Mouse (Mus musculus): Measurements from ENCODE around the gene Ccl8. TPM values are rescaled to one million over a fixed set of nuclear protein-coding genes. Genes with fewer than 3 reads are reported as not detected.

The Ccl8 gene
- polyA plus RNA-seq, 2 experiments, result not detected

DNA sequence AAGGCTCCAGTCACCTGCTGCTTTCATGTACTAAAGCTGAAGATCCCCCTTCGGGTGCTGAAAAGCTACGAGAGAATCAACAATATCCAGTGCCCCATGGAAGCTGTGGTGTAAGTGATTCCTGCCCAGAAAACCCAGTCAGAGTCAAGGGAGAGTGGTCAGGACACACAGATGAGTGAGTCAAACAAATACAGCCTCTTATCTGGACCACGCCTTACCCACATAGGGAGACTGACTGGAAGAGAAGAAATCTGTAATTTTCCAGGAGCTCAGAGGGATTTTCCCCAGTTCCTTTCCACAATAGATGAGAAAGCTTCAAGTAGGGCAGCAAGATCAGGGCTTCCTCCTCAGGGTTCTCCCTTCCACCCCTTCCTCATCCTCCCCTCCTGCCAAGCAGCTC, 1.1 kb downstream of the Ccl8 start:
- no peak for DNase-seq (ENCODE audit: low read depth in 3 of 3, low spot score in 3 of 3)
- Histone ChIP-seq H3K27me3 (ENCODE audit: control insufficient read depth, insufficient read depth, low read length) (no peaks in the 10 kb centered on the region), H3K4me2 (ENCODE audit: low read depth) (no peak overlapping the region), H3K4me1 (replicated peaks; ENCODE audit: control insufficient read depth in 2 of 2, insufficient read depth in 2 of 2, low read length in 1 of 2) (no peaks in the 10 kb centered on the region), H3K9me3 (ENCODE audit: control insufficient read depth, low read length) (no peaks in the 10 kb centered on the region), H3K9ac (replicated peaks) (no peak overlapping the region), H3K36me3 (replicated peaks; ENCODE audit: control insufficient read depth, insufficient read depth, low read depth) (no peaks in the 10 kb centered on the region), H3K27ac (no peak overlapping the region), H3K4me3 (ENCODE audit: insufficient read depth in 1 of 2, low read depth in 2 of 2, low read length in 2 of 2) (no peak overlapping the region)
- ATAC-seq (ENCODE audit: insufficient read depth), result no peak
- TF ChIP-seq EP300 (IDR thresholded peaks at IDR 0.05; ENCODE audit: low read depth), result no peak
- no peak for TF ChIP-seq CTCF (IDR thresholded peaks at IDR 0.05; ENCODE audit: low read depth)
- WGBS (ENCODE audit: insufficient replicate concordance), result 50% methylated on average over 3 of the region's 3 CpGs

DNA sequence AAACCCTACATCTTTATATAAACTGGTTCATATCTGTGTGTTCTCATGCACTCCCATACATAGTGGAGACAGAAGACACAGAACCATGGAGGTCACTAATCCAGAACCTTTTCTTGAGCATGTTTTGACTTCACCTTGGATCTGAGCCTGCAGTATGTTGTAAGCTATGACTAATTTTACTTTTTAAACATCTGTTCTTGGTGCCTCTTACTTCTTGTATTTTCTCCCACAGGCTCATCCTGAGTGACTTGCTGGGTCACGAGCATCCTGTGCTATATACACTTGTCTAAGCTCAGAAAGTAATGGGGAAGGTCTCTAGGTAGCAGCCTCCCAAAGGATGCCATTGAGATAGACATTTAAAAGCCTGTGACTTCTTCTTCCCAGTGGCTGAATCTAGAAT, 18.0 kb downstream of the Ccl8 start:
- TF ChIP-seq CTCF (IDR thresholded peaks at IDR 0.05; ENCODE audit: low read depth) (no peak), EP300 (IDR thresholded peaks at IDR 0.05; ENCODE audit: low read depth) (no peak)
- H3K27ac ChIP-seq, result no peak overlapping the region
- H3K36me3 ChIP-seq (replicated peaks; ENCODE audit: control insufficient read depth, insufficient read depth, low read depth), result no peaks in the 10 kb centered on the region
- ATAC-seq (ENCODE audit: insufficient read depth), result no peak
- H3K4me1 ChIP-seq (replicated peaks; ENCODE audit: control insufficient read depth in 2 of 2, insufficient read depth in 2 of 2, low read length in 1 of 2), result no peaks in the 10 kb centered on the region
- 9% methylated on average over 1 of the region's 1 CpGs for WGBS (ENCODE audit: insufficient replicate concordance)
- no peak overlapping the region for H3K9ac ChIP-seq (replicated peaks)
- H3K4me2 ChIP-seq (ENCODE audit: low read depth), result no peak overlapping the region
- H3K27me3 ChIP-seq (ENCODE audit: control insufficient read depth, insufficient read depth, low read length), result no peaks in the 10 kb centered on the region
- H3K4me3 ChIP-seq (ENCODE audit: insufficient read depth in 1 of 2, low read depth in 2 of 2, low read length in 2 of 2), result no peak overlapping the region
- no peaks in the 10 kb centered on the region for H3K9me3 ChIP-seq (ENCODE audit: control insufficient read depth, low read length)
- no peak for DNase-seq (ENCODE audit: low read depth in 3 of 3, low spot score in 3 of 3)

DNA sequence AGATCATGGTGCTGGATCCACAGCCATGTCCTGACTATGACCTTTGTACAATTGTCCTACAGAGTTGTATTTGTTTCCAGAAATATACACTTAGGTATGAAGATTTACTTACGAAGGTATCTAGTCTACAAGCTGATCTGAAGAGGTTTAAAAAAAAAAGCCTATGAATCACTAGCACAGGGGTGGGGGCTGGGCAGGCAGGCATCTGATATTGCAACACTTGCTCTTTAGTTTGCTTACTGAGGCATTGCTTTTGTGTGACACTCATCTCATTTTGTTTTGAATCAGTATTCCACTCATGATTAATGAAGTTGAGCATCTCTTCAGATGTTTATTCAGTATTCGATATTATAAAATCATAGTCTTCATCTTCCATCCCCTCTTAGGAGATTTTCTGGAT, 21.2 kb downstream of the Ccl8 start:
- TF ChIP-seq EP300 (IDR thresholded peaks at IDR 0.05; ENCODE audit: low read depth) (no peak), CTCF (IDR thresholded peaks at IDR 0.05; ENCODE audit: low read depth) (no peak)
- H3K27ac ChIP-seq, result no peak overlapping the region
- H3K36me3 ChIP-seq (replicated peaks; ENCODE audit: control insufficient read depth, insufficient read depth, low read depth), result no peaks in the 10 kb centered on the region
- DNase-seq (ENCODE audit: low read depth in 3 of 3, low spot score in 3 of 3), result no peak
- no peak overlapping the region for H3K9ac ChIP-seq (replicated peaks)
- no peaks in the 10 kb centered on the region for H3K4me1 ChIP-seq (replicated peaks; ENCODE audit: control insufficient read depth in 2 of 2, insufficient read depth in 2 of 2, low read length in 1 of 2)
- 49% methylated on average over 2 of the region's 2 CpGs for WGBS (ENCODE audit: insufficient replicate concordance)
- H3K27me3 ChIP-seq (ENCODE audit: control insufficient read depth, insufficient read depth, low read length), result no peaks in the 10 kb centered on the region
- no peak for ATAC-seq (ENCODE audit: insufficient read depth)
- no peak overlapping the region for H3K4me2 ChIP-seq (ENCODE audit: low read depth)
- H3K9me3 ChIP-seq (ENCODE audit: control insufficient read depth, low read length), result no peaks in the 10 kb centered on the region
- H3K4me3 ChIP-seq (ENCODE audit: insufficient read depth in 1 of 2, low read depth in 2 of 2, low read length in 2 of 2), result no peak overlapping the region

DNA sequence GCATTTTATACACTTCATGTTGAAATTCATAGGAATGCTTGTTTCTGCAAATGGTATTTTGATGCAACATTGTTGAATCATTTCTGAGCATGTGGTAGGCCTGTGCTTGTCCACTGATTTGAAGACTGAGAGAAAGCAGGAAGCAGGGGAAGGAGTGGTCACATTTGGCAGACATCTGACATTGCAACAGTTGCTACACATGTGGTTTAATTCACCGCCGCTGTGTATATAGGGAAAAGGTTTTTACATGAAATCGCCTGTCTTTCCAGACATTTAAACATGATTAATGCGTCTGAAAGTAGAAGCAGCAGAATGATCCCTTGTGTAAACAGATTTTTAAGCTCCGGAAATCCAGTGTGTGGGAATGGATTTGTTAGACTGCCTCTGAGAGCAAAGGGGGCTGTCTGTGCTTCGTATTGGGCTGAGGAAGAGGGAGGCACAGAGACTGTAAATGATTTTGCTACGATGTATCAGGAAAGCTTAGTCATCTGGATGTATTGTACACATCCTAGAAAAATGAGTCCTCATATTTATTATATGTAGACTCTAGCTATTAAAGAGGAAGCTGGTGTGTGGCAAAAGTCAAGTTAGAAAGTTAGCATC, 24.6 kb downstream of the Ccl8 start:
- H3K4me1 ChIP-seq (replicated peaks; ENCODE audit: control insufficient read depth in 2 of 2, insufficient read depth in 2 of 2, low read length in 1 of 2), result no peaks in the 10 kb centered on the region
- H3K9me3 ChIP-seq (ENCODE audit: control insufficient read depth, low read length), result no peaks in the 10 kb centered on the region
- no peak overlapping the region for H3K4me3 ChIP-seq (ENCODE audit: insufficient read depth in 1 of 2, low read depth in 2 of 2, low read length in 2 of 2)
- no peak overlapping the region for H3K9ac ChIP-seq (replicated peaks)
- no peaks in the 10 kb centered on the region for H3K27me3 ChIP-seq (ENCODE audit: control insufficient read depth, insufficient read depth, low read length)
- WGBS (ENCODE audit: insufficient replicate concordance), result 60% methylated on average over 7 of the region's 7 CpGs
- TF ChIP-seq CTCF (IDR thresholded peaks at IDR 0.05; ENCODE audit: low read depth) (no peak), EP300 (IDR thresholded peaks at IDR 0.05; ENCODE audit: low read depth) (no peak)
- H3K36me3 ChIP-seq (replicated peaks; ENCODE audit: control insufficient read depth, insufficient read depth, low read depth), result no peaks in the 10 kb centered on the region
- H3K27ac ChIP-seq, result no peak overlapping the region
- DNase-seq (ENCODE audit: low read depth in 3 of 3, low spot score in 3 of 3) (no peak), ATAC-seq (ENCODE audit: insufficient read depth) (no peak)
- H3K4me2 ChIP-seq (ENCODE audit: low read depth), result no peak overlapping the region

DNA sequence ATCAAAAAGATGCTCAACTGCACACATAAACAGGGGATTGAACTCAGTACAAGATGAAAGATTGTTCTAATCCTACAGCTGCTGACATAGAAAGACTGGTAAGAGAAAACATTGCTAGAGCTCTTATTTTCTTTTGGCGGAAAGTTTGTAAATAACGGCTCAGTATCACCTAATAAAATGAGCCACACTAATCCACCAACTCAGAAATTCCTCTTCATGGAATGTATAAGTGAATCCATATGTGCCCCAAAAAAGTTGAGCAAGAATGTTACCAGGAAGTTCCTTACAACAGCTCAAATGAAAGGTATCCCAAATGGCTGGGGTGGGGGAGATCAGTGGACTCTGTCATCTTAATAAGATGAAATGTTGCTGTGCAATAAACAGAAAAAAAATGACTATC, 44.1 kb downstream of the Ccl8 start:
- no peak for DNase-seq (ENCODE audit: low read depth in 3 of 3, low spot score in 3 of 3)
- Histone ChIP-seq H3K36me3 (replicated peaks; ENCODE audit: control insufficient read depth, insufficient read depth, low read depth) (no peaks in the 10 kb centered on the region), H3K4me1 (replicated peaks; ENCODE audit: control insufficient read depth in 2 of 2, insufficient read depth in 2 of 2, low read length in 1 of 2) (no peaks in the 10 kb centered on the region), H3K4me3 (ENCODE audit: insufficient read depth in 1 of 2, low read depth in 2 of 2, low read length in 2 of 2) (no peak overlapping the region), H3K9me3 (ENCODE audit: control insufficient read depth, low read length) (no peaks in the 10 kb centered on the region), H3K27ac (no peak overlapping the region), H3K27me3 (ENCODE audit: control insufficient read depth, insufficient read depth, low read length) (no peaks in the 10 kb centered on the region), H3K4me2 (ENCODE audit: low read depth) (no peak overlapping the region), H3K9ac (replicated peaks) (no peak overlapping the region)
- no peak for ATAC-seq (ENCODE audit: insufficient read depth)
- no peak for TF ChIP-seq EP300 (IDR thresholded peaks at IDR 0.05; ENCODE audit: low read depth)
- TF ChIP-seq CTCF (IDR thresholded peaks at IDR 0.05; ENCODE audit: low read depth), result no peak
- WGBS (ENCODE audit: insufficient replicate concordance), result 76% methylated on average over 2 of the region's 2 CpGs

All from liver, embryonic 14.5 days (tissue).